Comparison of ENCODE assay signal across 1 mouse cellular context in the genomic region with DNA sequence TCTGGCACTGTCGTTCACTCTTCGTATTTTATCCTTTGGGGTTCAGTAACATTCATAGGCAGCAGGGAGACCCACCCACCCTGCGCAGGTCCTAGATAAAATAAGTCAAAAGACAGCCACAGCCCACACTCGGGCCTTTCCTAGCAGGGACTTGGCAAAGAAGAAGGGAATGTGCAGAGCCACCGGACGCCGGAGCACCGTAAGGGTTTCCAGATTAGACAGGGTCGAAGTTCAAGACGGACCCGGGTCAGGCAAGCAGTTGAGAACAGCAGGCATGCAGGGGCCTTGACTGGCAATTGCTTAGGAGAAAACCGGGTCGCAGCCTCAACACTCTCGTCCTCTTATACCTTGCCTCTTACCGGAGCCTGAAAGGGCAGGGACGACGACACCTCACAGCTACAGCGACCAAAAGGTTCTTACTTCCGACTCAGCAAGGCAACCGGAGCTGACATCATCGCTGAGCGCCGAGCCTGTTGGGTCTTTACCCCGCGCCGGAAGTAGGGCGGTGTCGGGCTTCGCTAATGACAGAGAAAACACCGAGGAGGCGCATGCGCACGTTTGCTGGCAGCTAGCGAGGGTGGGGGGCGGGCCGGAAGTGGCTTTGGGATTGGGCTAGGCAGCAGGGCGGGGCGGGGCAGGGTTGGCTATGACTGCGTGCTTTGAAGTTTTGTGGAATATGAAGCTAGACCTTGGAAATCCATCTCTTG.
TF ChIP-seq lines count a peak whose summit lies in the region.

TSS of gene Ube4a (minus strand) at position 475 of the 707 bp plus-strand sequence.

TF ChIP-seq in CH12.LX, 34 proteins besides CTCF, POLR2A, EP300 and RAD21 (continued from another document):
- TF ChIP-seq CHD2 (IDR thresholded peaks at IDR 0.05; ENCODE audit: low read length) (peak; percentile 62; the same call in 1 of the 2 replicates), IRF4 (IDR thresholded peaks at IDR 0.05; ENCODE audit: low read depth, low read length) (peak; percentile 74; the same call in 1 of the 2 replicates), HCFC1 (IDR thresholded peaks at IDR 0.05; ENCODE audit: low read depth, low read length) (peak; percentile 98), MEF2A (IDR thresholded peaks at IDR 0.05; ENCODE audit: borderline replicate concordance, low read depth, low read length) (peak; percentile 63; the same call in 1 of the 2 replicates), MXI1 (IDR thresholded peaks at IDR 0.05; ENCODE audit: low read depth, low read length) (peak; percentile 81), SMC3 (IDR thresholded peaks at IDR 0.05; ENCODE audit: low read depth, low read length) (no peak), ETS1 (conservative IDR thresholded peaks at IDR 0.05; ENCODE audit: low read depth, low read length) (peak; percentile 47; the same call in 1 of the 2 replicates), E2F4 (IDR thresholded peaks at IDR 0.05; ENCODE audit: insufficient replicate concordance, low read depth, low read length) (no peak), MAFK (IDR thresholded peaks at IDR 0.05; ENCODE audit: insufficient replicate concordance, low read length) (no peak), ZMIZ1 (IDR thresholded peaks at IDR 0.05; ENCODE audit: low read depth, low read length) (peak; percentile 50; the same call in 1 of the 2 replicates), GABPA (IDR thresholded peaks at IDR 0.05; ENCODE audit: insufficient replicate concordance, low read depth, low read length) (peak; percentile 88; the same call in 1 of the 2 replicates), NRF1 (IDR thresholded peaks at IDR 0.05; ENCODE audit: low read depth, low read length) (peak; percentile 96), MAX (IDR thresholded peaks at IDR 0.05; ENCODE audit: low read length) (peak; percentile 18; the same call in 1 of the 2 replicates), TBP (conservative IDR thresholded peaks at IDR 0.05; ENCODE audit: low read depth, low read length) (peak; percentile 61; the same call in 1 of the 2 replicates), ZC3H11A (IDR thresholded peaks at IDR 0.05; ENCODE audit: low read depth, low read length) (no peak), KAT2A (IDR thresholded peaks at IDR 0.05; ENCODE audit: insufficient replicate concordance, low read length) (peak; percentile 96; the same call in 1 of the 2 replicates), JUND (conservative IDR thresholded peaks at IDR 0.05; ENCODE audit: low read depth, low read length) (peak; percentile 30; the same call in 1 of the 2 replicates), UBTF (IDR thresholded peaks at IDR 0.05; ENCODE audit: low read depth, low read length) (no peak), USF2 (conservative IDR thresholded peaks at IDR 0.05; ENCODE audit: low read depth, low read length) (no peak)
TF ChIP-seq in CH12.LX: peak in this region for 20.
